Mouse (Mus musculus) lung, postnatal 0 days (tissue): ENCODE measurements around the gene Ceacam16. TPM values are rescaled to one million over a fixed set of nuclear protein-coding genes. Genes with fewer than 3 reads are reported as not detected.

ENCODE experiments used
- ATAC-seq: fragments of 200-750 bp; cut with Nextera tagmentation; 2 replicates; pipeline ENCODE4 v1.8.0; 2017; ENCODE audit warnings: moderate library complexity
- DNase-seq: peaks from one replicate; pipeline ENCODE4 v3.0.0-alpha.2; 2016; ENCODE audit warnings: low spot score
- H3K27ac ChIP-seq: fragments of 300-500 bp; sonication (generic); 2 replicates; pipeline ENCODE4 v1.5.1; 2014; ENCODE audit warnings: antibody characterized with exemption, mild to moderate bottlenecking, low read length, mixed read lengths
- H3K27me3 ChIP-seq: fragments of 300-500 bp; sonication (generic); replicated peaks from 2 replicates; pipeline ENCODE4 v1.6.1; 2014; ENCODE audit warnings: low read length, mixed read lengths; ENCODE audit not compliant: insufficient read depth
- H3K36me3 ChIP-seq: fragments of 300-500 bp; sonication (generic); 2 replicates; pipeline ENCODE4 v1.6.1; 2014; ENCODE audit warnings: low read length, mixed read lengths; ENCODE audit not compliant: insufficient read depth
- H3K4me1 ChIP-seq: fragments of 300-500 bp; sonication (generic); 2 replicates; pipeline ENCODE4 v1.6.1; 2014; ENCODE audit warnings: antibody characterized with exemption, low read depth, low read length, mixed read lengths; ENCODE audit not compliant: insufficient read depth
- H3K4me2 ChIP-seq: fragments of 300-500 bp; sonication (generic); replicated peaks from 2 replicates; pipeline ENCODE4 v1.6.1; 2014; ENCODE audit warnings: low read depth, mild to moderate bottlenecking, low read length, moderate library complexity, mixed read lengths
- H3K4me3 ChIP-seq: fragments of 300-500 bp; sonication (generic); 2 replicates; pipeline ENCODE4 v1.5.1; 2014; ENCODE audit warnings: low read depth, low read length
- H3K9ac ChIP-seq: fragments of 300-500 bp; sonication (generic); replicated peaks from 2 replicates; pipeline ENCODE4 v1.6.1; 2014; ENCODE audit warnings: low read depth, mild to moderate bottlenecking
- H3K9me3 ChIP-seq: fragments of 300-500 bp; sonication (generic); 2 replicates; pipeline ENCODE4 v1.6.1; 2016; ENCODE audit warnings: low read length, mixed read lengths
- CTCF ChIP-seq: IDR thresholded peaks from 2 replicates; pipeline ENCODE4 v1.5.1; 2016; ENCODE audit warnings: antibody characterized with exemption, mild to moderate bottlenecking
- EP300 ChIP-seq: IDR thresholded peaks from 2 replicates; pipeline ENCODE4 v1.6.1; 2016; ENCODE audit warnings: antibody characterized with exemption, mild to moderate bottlenecking, control low read depth
- whole genome bisulfite sequencing: fragments of 180-500 bp; shearing (Covaris S2); extraction: QIAGEN DNeasy Blood & Tissue Kit; methylation state at CpG from one replicate; pipeline ENCODE4 v1.1.7; 2014; 5-methylcytosine and 5-hydroxymethylcytosine counted together
- polyA plus RNA-seq: library from polyadenylated mRNA; unstranded; fragments of >200 nt; fragmentation: Nextera tagmentation; extraction: Ambion mirVana; gene quantifications from 2 replicates; pipeline ENCODE4 v1.2.1, GENCODE M21; 2015

Gene Ceacam16
- polyA plus RNA-seq, 1 experiment from 2014 or later = 0.18 TPM

DNA sequence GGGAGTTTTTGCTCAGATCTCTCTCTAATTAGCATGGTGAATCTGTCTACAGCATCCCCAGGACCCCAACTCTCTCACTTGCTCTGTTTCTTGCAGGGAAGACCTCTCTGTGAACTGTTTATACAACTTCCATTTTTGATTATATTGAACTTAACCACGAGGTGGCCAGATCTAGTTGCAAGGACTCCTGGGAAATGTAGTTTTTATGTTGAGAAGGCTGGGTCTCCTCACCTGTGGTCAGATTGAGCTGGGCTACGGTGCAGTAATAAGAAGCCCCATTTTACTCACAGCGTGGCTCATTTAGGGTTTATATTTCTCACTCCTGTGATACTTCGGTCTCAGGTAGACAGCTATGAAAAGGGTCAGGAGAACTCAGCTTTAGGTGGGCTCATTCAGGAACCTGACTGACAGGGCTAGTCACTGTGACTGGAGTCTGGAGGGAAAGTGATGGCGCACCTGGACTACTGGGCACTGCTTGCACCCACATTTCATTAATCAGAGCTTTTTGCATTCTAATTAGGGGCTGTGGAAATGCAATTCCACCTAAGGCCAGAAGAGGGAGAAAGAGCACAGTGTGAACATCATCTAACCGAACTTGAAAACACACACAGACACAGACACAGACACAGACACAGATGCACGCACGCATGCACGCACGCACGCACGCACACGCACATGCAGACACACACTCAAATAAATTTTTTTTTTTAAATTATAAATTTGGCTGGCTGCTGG lies 15.0 kb upstream of the Ceacam16 start:
- peak; percentile 89 for TF ChIP-seq CTCF
- TF ChIP-seq EP300 = no peak
- H3K36me3 ChIP-seq = no peaks in the 10 kb centered on the region
- no peak overlapping the region for H3K4me3 ChIP-seq
- 37% methylated on average over 13 of the region's 13 CpGs for WGBS
- H3K4me2 ChIP-seq = no peak overlapping the region
- DNase-seq = peak; percentile 57
- H3K9me3 ChIP-seq = no peaks in the 10 kb centered on the region
- ATAC-seq = peak; percentile 44; the same call in 1 of the 2 replicates
- H3K27ac ChIP-seq = no peak overlapping the region
- no peak overlapping the region for H3K9ac ChIP-seq
- H3K4me1 ChIP-seq = no peaks in the 10 kb centered on the region
- no peaks in the 10 kb centered on the region for H3K27me3 ChIP-seq

DNA sequence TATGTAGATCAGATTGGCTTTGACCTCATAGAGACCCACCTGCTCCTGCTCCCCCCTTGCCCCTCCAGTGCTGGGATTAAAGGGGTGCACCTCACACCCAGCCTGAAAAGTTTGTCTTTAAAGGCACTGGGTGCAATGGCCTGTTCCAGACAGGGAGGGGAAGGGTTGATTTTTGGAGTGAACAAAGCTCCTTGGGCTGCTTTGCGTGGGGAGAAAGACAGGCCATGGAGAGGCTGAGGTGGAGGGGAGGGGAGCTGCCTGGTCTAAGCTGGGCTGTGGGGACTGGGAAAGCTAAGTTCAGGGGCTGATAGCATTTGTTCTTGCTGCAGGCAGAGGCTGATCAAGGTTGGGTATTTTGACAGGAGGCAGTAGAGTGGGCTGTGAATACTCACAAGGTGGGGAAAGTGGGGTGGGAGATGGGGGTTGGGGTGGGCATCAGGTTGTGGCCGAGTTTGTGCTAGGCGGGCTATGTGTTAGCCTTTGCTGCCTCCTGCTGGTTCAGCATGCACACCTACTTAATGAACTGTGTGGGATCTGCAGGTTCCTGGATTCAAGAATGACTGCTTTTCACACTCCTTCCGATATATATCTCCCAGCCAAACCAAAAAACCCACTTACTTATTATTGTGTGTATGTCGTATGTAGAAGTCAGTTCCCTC lies 11.0 kb upstream of the Ceacam16 start:
- Histone ChIP-seq H3K4me1 (no peaks in the 10 kb centered on the region), H3K27me3 (no peaks in the 10 kb centered on the region), H3K36me3 (no peaks in the 10 kb centered on the region), H3K9me3 (no peaks in the 10 kb centered on the region), H3K4me3 (no peak overlapping the region), H3K9ac (no peak overlapping the region), H3K27ac (no peak overlapping the region), H3K4me2 (no peak overlapping the region)
- ATAC-seq = no peak
- TF ChIP-seq EP300 = no peak
- peak; percentile 72 for TF ChIP-seq CTCF
- peak; percentile 31 for DNase-seq
- WGBS = 27% methylated on average over 5 of the region's 5 CpGs

- Histone ChIP-seq H3K9me3 (no peaks in the 10 kb centered on the region), H3K4me2 (peak overlapping the region; percentile 11; the same call in 1 of the 2 replicates), H3K4me3 (no peak overlapping the region), H3K27ac (no peak overlapping the region), H3K36me3 (no peaks in the 10 kb centered on the region), H3K9ac (no peak overlapping the region), H3K27me3 (no peaks in the 10 kb centered on the region), H3K4me1 (no peaks in the 10 kb centered on the region)
- TF ChIP-seq CTCF (no peak), EP300 (peak; percentile 53; the same call in 1 of the 2 replicates)
- peak; percentile 51 for DNase-seq
- WGBS = 42% methylated on average over 10 of the region's 10 CpGs
- peak; percentile 66 for ATAC-seq
Observed at GRCm38 (mm10) chr7:19871137-19871621, 10.1 kb upstream of the Ceacam16 start.

GRCm38 (mm10) chr7:19867751-19868399 lies 6.8 kb upstream of the Ceacam16 start:
- WGBS = 57% methylated on average over 16 of the region's 16 CpGs
- H3K4me2 ChIP-seq = no peak overlapping the region
- no peaks in the 10 kb centered on the region for H3K9me3 ChIP-seq
- DNase-seq (no peak), ATAC-seq (no peak)
- no peak overlapping the region for H3K4me3 ChIP-seq
- no peak overlapping the region for H3K27ac ChIP-seq
- no peaks in the 10 kb centered on the region for H3K36me3 ChIP-seq
- TF ChIP-seq CTCF = no peak
- TF ChIP-seq EP300 = no peak
- no peaks in the 10 kb centered on the region for H3K4me1 ChIP-seq
- H3K27me3 ChIP-seq = no peaks in the 10 kb centered on the region
- H3K9ac ChIP-seq = no peak overlapping the region

GRCm38 (mm10) chr7:19866490-19866889 lies 5.4 kb upstream of the Ceacam16 start:
- no peak overlapping the region for H3K4me2 ChIP-seq
- H3K27me3 ChIP-seq = no peaks in the 10 kb centered on the region
- H3K4me3 ChIP-seq = no peak overlapping the region
- no peak overlapping the region for H3K9ac ChIP-seq
- H3K9me3 ChIP-seq = no peaks in the 10 kb centered on the region
- ATAC-seq = no peak
- no peaks in the 10 kb centered on the region for H3K4me1 ChIP-seq
- H3K36me3 ChIP-seq = no peaks in the 10 kb centered on the region
- WGBS = 80% methylated on average over 6 of the region's 6 CpGs
- DNase-seq = no peak
- no peak overlapping the region for H3K27ac ChIP-seq
- TF ChIP-seq CTCF (no peak), EP300 (no peak)
